Mouse (Mus musculus) left cerebral cortex, adult 9 months (tissue): ENCODE measurements at regions not wholly inside any gene's neighbourhood (a gene's known extent, or its start where the extent isn't known, plus 50 kb on each side); places are given as distances from the start of the nearest gene placed in this dataset.
"Not testable (repeated sequence)": the region's sequence is repeated elsewhere in the genome, so short reads cannot be mapped to it uniquely, and the experiment has no call there.

Experiments used
- DNase-seq, 2 experiments: peaks; one replicate each; pipeline ENCODE4 v3.0.0; 2022; ENCODE audit warnings: low spot score in 2 of 2

DNA sequence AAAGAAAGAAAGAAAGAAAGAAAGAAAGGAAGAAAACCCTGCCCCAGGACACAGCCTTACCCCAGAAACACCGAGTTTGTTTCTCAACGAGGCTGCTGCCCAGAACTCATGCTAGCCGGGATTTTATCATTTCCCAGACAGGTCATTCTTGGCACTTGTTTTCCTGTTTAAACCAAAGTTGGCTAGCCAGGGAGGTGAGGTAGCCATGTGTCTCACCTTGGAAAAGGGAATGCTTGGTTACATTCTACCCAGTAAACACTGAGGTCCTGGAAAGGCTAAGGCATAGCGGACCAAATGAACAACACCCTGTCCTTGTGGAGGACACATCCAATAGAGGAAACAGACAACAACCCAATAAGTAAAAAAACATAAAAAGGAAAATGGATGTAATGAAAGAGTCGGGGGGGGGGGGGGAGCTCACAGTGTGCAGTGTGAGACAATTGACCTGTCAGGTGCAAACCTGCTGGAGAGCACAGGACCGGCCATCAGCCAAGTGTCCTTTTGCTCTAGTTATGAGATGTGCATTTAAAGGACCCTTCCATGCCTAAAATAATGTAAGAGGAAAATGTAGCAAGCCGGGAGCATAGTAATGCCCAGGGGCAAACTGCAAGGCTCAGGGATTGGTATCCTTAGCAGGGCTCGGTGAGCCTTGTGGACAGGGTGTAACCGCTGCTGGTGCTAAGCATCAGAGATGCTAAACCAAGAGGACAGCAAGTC is 78.2 kb upstream of the Fzd7 start:
- no peak for DNase-seq

- DNase-seq, result peak in 1 of 2 experiments; percentile 17
Observed at GRCm38 (mm10) chr1:59405370-59405769, 76.9 kb upstream of the Fzd7 start.

DNA sequence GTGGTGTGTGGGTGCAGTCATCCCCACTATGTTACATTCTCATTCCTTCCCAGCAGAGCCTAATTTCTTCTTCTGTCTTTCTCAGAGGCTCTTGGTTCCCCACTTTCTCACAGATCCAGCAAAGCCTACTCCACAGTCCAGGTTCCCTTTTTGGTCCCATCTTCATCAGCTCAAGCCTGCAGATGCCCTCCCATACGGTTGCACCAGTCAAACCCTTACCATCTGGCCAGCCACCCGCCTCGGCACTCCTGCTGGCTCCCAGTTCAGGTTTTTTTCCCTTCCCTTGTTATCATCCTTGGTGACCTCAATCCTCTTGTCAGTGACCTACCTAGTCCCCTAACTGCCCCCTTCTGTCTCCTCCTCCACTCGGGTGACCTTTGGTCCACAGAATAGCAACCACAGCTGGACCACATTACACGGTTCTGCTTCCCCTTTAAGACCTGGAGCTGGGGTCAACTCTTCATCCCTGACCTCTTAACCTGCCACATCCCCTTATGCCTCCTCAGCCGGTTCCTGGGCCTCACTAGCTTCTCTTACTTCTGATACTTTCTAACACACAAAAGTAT is 75.4 kb upstream of the Fzd7 start:
- DNase-seq, result no peak

DNA sequence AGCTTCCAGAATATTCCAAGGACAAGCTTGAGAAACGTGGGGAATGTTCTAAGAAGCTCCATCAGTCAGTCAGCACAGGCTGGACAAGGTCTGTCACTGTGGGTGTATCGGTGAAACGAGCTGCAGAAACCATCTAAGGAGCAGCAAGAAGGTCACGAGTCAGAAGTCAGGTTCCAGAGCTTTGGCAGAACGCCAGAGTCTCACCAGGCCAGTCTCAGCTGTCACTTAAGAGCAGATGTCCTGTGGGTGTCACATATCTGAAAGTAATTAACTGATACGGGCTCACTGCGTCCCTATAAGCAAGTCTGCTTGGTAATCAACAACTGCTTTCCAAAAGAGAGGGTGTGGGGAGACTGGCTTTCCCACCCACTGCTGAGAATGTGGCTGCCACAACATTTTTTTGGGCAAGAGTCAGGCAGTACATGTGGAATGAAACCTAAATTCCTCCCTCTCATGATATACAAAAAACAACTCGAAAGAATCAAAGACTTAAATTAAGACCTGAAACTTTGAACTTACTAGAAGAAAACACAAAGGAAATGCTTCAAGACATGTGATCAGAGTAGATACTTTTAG is 72.6 kb upstream of the Fzd7 start:
- no peak for DNase-seq

DNA sequence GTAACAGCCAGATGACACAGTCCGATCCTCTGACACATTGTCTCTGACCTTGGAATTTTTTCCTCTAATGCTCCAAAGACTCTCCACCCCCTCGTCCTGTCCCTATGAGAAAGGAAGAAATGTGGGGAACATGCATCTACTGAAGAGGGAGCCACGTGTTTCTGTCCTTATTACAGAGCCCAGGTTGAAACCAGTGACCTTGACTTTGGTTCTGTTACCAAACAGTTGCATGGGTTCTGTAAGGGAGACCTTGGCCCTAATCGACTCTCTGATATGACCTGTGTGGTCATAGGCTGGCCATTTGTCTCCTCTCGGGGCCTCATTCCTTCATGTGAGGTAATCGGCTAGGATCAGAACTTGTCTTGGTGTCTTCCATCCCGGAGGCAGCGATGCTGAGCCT is 69.0 kb upstream of the Fzd7 start:
- no peak for DNase-seq

- no peak for DNase-seq
Observed at GRCm38 (mm10) chr1:59414401-59415210, 67.6 kb upstream of the Fzd7 start.

GRCm38 (mm10) chr1:59415733-59416312 is 66.4 kb upstream of the Fzd7 start:
- peak in 1 of 2 experiments; percentile 15 for DNase-seq

- DNase-seq, result no peak
Observed at GRCm38 (mm10) chr1:59417317-59417716, 64.9 kb upstream of the Fzd7 start.

DNA sequence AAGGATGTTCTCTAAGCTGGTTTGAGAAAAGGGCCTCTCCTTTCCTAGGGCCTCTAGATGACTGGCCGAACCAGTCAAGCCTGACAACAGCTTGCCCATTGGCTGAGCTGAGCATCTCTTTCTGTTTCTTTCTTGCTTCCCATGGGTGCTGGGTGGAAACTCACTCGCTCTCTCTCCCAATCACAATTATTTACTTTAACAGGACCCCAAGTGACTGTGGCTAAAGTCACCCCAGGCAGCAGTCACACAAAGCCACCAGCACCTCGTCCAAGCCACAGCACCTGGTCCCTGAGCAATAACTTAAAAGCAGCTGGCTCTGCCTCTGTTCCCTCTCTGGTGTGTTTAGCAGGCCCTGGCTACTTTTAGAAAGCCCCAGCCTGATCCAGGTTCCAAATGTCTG is 64.3 kb upstream of the Fzd7 start:
- no peak for DNase-seq

- no peak for DNase-seq
Observed at GRCm38 (mm10) chr1:59418748-59419147, 63.5 kb upstream of the Fzd7 start.

- no peak for DNase-seq
Observed at GRCm38 (mm10) chr1:59422981-59423941, 59.0 kb upstream of the Fzd7 start.

GRCm38 (mm10) chr1:59425771-59426170 is 56.5 kb upstream of the Fzd7 start:
- not testable (repeated sequence) for DNase-seq

DNA sequence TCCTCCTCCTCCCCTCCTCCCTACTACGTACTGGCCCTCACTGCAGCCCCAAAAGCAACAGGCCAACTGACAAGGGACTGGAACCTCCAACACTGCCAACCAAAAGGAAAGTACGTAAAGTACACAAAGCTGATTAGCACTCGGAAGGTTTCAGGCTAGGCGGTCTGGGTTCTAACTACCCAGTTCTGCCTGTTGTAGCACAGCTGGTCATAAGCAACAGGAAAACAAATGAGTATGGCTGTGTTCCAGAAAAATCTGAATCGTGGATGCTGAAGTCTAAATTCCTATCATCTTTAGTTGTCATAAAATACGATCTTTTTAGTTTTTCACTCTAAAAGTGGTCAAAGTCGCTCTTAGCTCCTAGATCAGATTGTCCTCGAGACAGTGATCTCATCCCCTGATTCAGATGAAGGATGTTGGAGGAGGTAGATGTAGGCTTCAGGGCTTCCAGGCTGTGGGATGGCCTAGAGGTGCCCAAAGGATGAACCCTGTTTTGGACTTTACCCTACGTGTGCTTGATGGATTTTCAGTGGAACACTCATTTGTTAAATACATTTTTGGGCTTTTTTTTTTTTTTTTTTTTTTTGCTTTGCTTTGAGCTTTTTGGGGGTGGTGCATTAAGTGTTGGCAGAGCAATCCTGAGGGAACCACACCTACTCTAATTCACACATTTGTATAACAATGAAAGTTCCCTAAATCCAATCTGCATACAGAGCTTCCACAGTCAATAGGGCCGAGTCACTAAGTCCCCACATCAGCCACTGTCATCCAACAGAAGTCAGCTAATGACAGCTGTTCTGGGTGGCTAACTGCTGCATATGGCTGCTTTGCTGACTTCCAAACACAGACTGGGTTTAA is 55.6 kb upstream of the Fzd7 start:
- DNase-seq, result no peak

DNA sequence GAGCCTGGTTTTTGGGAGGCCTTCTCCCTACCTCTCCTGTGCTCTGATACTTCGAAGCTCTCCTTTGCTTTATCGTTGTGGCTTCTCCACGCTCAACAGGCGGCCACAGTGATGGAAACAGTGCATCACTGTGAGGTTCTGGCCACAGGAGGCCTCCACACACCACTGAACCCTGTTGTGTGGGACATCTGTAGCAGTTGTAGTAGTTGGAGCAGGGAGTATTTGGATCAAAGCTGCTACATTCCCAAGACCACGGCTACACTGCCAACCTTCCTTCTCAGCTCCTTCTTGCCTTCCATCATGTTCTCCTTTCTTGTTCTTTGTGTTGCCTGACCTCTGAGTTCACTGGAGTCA is 55.0 kb upstream of the Fzd7 start:
- DNase-seq, result no peak

DNA sequence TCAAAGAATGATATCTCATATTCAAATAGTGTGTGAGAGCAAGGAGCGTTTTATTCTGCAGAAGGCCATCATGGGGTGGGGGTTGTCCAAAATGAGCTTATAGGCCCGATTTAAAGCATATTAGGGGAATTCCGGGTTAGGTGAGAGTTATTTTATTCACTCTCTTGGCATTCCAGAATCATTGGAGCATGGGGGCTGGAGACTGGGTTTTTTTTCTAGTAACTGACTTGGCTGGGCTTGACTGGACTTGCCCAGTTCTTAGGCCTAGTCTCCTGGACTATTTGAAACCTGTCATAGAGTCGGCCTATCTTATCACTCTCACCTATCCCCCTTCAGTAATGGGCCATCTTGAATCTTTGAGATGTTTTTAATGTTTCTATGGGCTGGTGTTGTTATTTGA is 52.9 kb upstream of the Fzd7 start:
- no peak for DNase-seq

DNA sequence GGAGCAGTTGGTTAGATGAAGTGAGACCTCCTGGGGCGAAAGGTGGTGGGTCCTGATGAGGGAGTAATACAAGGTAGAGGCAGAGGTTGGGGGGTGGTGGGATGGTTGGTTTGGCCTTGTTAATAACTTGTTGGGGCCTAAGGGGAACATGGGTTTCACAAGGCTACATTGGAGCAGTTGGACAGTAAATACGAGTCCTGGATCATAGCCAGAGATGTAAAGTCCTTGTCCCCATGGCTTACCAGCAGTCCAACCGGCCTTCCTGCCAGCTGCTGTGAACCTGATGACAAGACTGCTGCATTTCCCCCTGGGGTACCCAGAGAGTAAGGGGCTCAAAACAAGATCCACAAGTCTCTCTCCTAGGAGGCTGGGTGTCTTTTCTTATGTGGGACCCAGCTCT is 52.0 kb upstream of the Fzd7 start:
- no peak for DNase-seq

DNA sequence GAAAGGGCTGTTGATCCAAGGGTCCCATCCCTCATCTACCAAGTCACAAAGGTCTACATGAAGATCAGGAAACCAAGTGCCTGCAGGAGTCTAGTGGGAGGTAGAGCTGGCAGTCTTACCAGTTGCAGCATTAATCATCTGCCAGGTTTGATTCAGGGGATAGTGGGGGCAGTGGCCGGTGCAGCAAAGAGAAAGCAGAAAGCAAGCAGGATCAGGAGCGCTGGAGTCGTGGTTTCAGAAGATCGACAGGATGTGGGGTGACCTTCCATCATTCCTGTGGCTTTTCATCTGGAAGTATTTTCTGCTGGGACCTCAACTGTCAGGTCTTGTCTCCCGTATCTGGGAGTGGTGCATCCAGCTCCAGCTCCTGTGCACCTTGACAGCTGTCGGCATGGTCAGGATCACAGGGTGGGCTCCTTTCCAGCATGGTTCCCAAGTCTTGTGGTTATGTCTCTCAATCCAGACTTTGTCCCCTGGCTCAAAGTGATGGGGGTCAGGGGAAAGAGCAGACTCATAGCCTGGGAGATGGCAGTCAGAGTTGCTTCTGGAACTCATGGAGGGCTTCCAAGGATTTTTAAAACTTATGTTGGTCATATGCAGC is 51.2 kb upstream of the Fzd7 start:
- no peak for DNase-seq
